Mouse (Mus musculus) activated CD4-positive, CD25-positive, alpha-beta regulatory T cell, adult 9 weeks (primary cell): ENCODE measurements around the gene Olfr586. TPM values are rescaled to one million over a fixed set of nuclear protein-coding genes. Genes with fewer than 3 reads are reported as not detected.

Source experiments
- polyA plus RNA-seq: library from polyadenylated mRNA; unstranded; fragments of 100-300 nt; shearing (Covaris generic); gene quantifications from one replicate; pipeline ENCODE4 v1.2.1, GENCODE M21; 2017

Gene Olfr586
- polyA plus RNA-seq, result not detected

DNA sequence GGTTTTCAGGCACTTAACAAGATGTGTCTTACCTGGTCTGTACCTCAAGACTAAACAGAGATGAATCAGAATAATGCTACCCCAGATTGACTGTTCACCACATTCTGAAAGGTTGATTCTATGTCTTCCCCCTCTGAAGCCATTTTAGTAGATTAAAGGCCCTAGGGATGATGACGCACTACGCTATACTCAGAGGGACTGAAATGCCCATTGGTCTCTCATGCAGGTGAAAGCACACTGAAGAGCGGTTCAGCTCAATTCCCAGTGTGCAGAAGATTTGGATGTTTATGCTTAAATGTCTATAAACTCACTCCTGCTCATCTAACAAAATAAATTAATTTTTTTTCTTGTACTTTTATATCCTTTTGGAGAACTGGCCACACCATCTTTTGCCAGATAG lies at the start of gene Olfr586:
Gene Olfr586 (minus strand): TSS at position 101 of the 400 bp plus-strand sequence.

DNA sequence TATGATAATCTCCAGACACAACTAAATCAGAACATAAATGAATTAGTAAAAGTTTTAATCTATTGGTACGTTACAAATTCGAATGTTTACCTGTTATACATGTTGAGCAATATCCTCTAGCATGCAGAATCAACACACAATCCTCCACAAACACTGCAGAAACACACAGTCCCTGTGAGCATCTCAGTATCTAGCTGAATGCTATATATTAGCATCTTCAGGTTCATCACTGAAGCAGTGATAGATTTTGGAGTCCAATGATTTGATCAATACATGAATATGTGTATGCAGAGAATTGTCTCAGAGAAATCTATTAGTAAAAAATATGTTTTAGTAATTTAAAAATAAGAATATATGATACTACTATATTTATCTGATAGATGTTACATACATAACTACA lies 30.8 kb upstream of the Olfr586 start, which contains the start of gene Olfr589:
Gene Olfr589 (minus strand): TSS at position 101 of the 400 bp plus-strand sequence.

DNA sequence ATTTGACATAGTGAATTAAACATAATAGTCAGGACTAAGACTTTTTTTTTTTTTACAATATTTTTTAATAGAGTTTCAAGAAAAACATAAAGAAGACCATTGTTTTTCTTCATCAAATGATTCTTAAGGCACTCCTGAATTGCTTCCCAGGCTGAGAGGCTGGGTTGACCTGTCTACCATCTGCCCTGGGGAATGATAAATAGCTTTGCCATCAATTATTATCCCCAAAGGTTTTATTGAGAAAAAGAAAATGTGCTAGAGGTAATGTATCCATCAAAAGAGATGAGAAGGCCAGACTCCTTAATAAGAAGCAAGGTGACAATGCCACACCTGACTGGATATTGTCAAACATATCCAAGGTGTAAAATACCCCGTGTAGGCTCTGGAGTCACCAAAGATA lies 15.1 kb upstream of the Olfr586 start, which contains the start of gene Olfr588-ps1:
Gene Olfr588-ps1 (plus strand): TSS at position 301 of the 400 bp plus-strand sequence.

DNA sequence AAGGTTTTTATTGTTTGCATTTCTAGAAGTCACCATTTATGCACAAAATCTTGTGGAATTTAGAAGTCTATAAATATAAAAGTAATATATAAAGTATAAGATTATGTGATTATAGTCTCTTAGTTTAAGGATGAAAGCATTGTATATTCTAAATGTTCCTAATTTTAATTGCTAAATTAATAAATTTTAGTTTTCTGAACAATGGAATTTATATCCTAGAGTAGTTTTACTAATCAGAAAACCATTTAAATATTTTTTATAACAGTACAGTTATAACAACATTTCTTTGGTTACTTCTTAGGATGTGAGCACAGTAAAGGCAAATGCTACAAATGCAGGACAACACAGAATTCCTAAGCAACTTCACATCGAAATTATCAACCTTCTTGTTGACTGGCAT lies 28.0 kb downstream of the Olfr586 start, which contains the start of gene Olfr585:
Gene Olfr585 (plus strand): TSS at position 301 of the 400 bp plus-strand sequence.

DNA sequence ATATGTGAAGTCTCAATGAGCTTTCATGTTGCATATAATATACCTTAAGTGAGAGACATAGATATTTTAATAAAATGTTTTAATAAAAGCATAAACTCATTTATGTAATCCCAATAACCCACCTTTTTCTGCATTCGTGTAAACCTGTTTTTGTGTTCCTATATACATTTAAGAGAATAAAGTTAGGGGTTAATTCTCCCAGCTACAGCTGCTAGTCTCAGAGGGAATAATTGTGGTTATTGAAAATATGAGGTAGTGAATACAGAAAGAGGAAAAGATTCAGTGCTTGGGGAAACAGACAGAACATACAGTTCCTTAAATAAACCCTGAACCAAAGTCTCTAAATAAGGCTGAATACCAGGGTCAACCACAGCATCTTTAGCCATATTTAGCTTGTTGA lies 43.9 kb downstream of the Olfr586 start, which contains the start of gene Olfr584:
Gene Olfr584 (plus strand): TSS at position 301 of the 400 bp plus-strand sequence.

Other genes starting within 250 kb of the Olfr586 start
- gene Olfr568, start 248.5 kb downstream of the Olfr586 start, polyA plus RNA-seq, result not detected
- gene Olfr569, start 234.8 kb downstream of the Olfr586 start, polyA plus RNA-seq, result not detected
- not detected for gene Olfr570, start 231.1 kb downstream of the Olfr586 start, polyA plus RNA-seq
- not detected for gene Olfr571, start 208.1 kb downstream of the Olfr586 start, polyA plus RNA-seq
- gene Olfr572, start 201.2 kb downstream of the Olfr586 start, polyA plus RNA-seq, result not detected
- not detected for gene Olfr573-ps1, start 183.1 kb downstream of the Olfr586 start, polyA plus RNA-seq
- gene Olfr574, start 177.2 kb downstream of the Olfr586 start, polyA plus RNA-seq, result not detected
- gene Olfr575, start 166.9 kb downstream of the Olfr586 start, polyA plus RNA-seq, result not detected
- not detected for gene Olfr576, start 163.0 kb downstream of the Olfr586 start, polyA plus RNA-seq
- gene Olfr577, start 149.7 kb downstream of the Olfr586 start, polyA plus RNA-seq, result not detected
- gene Olfr578, start 136.3 kb downstream of the Olfr586 start, polyA plus RNA-seq, result not detected
- not detected for gene Olfr582, start 87.6 kb downstream of the Olfr586 start, polyA plus RNA-seq
- gene Olfr583, start 74.3 kb downstream of the Olfr586 start, polyA plus RNA-seq, result not detected
- gene Olfr584, start 43.8 kb downstream of the Olfr586 start, polyA plus RNA-seq, result not detected
- not detected for gene Olfr585, start 27.9 kb downstream of the Olfr586 start, polyA plus RNA-seq
- gene Olfr588-ps1, start 15.2 kb upstream of the Olfr586 start, polyA plus RNA-seq, result not detected
- not detected for gene Olfr589, start 30.7 kb upstream of the Olfr586 start, polyA plus RNA-seq
- gene Olfr591, start 52.7 kb upstream of the Olfr586 start, polyA plus RNA-seq, result not detected
- gene Olfr592, start 59.2 kb upstream of the Olfr586 start, polyA plus RNA-seq, result not detected
- gene Olfr593, start 86.2 kb upstream of the Olfr586 start, polyA plus RNA-seq, result not detected
- not detected for gene Olfr594, start 91.4 kb upstream of the Olfr586 start, polyA plus RNA-seq
- not detected for gene Usp17ld, start 126.9 kb upstream of the Olfr586 start, polyA plus RNA-seq
- gene Olfr596, start 180.0 kb upstream of the Olfr586 start, polyA plus RNA-seq, result not detected
- not detected for gene Olfr597, start 190.7 kb upstream of the Olfr586 start, polyA plus RNA-seq
- not detected for gene Olfr598, start 197.9 kb upstream of the Olfr586 start, polyA plus RNA-seq
- gene Olfr599, start 210.3 kb upstream of the Olfr586 start, polyA plus RNA-seq, result not detected
- not detected for gene Olfr600, start 224.0 kb upstream of the Olfr586 start, polyA plus RNA-seq
- not detected for gene Olfr601, start 237.0 kb upstream of the Olfr586 start, polyA plus RNA-seq